Mouse (Mus musculus): ENCODE results near the gene Tktl1.
"Not testable (repeated sequence)": the region's sequence is repeated elsewhere in the genome, so short reads cannot be mapped to it uniquely, and the experiment has no call there.

The Tktl1 gene

DNA sequence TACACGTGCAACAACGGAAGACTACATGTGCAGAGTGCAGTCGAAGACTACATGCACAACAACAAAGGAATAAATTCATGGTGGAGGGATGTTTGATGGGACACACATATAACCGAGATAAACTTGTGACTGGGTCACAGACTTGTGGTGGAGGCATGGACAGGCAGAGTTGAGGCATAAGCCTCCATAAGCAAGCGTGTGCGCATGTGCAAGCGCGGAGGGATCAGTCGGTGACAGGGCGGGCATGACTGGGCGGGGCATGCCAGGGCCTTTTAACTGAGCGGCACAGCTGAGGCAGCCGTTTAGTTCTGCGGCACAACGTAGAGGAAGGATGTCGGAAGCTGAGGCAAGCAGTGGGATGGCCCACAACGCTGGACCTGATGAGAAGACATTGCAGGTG lies at the start of gene Tktl1:
Gene Tktl1 (plus strand): TSS at position 301 of the 400 bp plus-strand sequence.
- in situ Hi-C loops (cut with MboI, MseI), result no loop called here

DNA sequence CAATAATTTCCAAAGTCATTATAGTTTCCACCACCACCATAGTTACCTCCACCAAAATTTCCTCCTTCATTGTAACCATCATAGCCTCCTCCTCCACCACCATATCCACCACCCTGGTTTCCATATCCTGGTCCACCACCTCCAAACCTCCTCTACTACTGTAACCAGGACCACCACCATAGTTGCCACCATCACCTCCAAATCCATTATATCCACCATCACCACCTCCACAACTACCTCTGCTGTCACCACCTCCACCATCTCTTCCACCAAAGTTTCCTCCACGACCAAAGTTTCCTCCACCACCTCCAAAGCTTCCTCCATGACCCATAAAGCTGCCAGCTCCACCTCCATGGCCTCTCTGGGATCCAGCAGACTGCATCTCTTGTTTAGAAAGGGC lies 41.8 kb upstream of the Tktl1 start, which contains the start of gene Mecp2:
Gene Mecp2 (minus strand): TSS at position 101 of the 400 bp plus-strand sequence.
- in situ Hi-C loops (cut with MboI, MseI), result not testable (repeated sequence)

- in situ Hi-C loops (cut with MboI, MseI), result no loop called here
Observed at GRCm38 (mm10) chrX:74167738-74168137, 9.3 kb upstream of the Tktl1 start, which contains the start of gene Tex28. TSS of gene Tex28 (minus strand) at chrX:74167838.

GRCm38 (mm10) chrX:74203556-74203955 lies 26.5 kb downstream of the Tktl1 start:
- in situ Hi-C loops (cut with MboI, MseI), result no loop called here

GRCm38 (mm10) chrX:74218496-74218895 lies 41.4 kb downstream of the Tktl1 start:
- in situ Hi-C loops (cut with MboI, MseI), result no loop called here

DNA sequence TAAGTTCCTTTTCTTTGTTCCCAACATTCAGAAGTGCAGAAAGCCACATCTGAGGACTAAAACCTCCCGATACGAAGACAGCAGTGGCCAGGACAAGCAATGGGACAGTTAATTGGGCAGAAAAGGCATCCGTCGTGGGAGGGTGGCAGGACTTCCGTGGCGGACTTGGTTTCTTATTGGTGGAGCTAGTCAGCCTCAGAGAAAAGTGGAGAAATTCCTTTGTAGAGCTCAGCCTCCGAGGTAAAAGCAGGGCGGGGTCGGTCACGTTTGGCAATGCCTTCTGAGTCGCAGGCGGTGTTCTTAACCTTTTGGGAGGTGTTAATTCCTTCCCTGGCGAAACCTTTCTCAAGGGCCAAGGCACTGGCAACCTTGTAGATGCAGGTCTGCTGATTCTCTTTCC lies 42.4 kb downstream of the Tktl1 start:
- in situ Hi-C loops (cut with MboI, MseI), result no loop called here

GRCm38 (mm10) chrX:74220099-74220498 lies 43.0 kb downstream of the Tktl1 start:
- in situ Hi-C loops (cut with MboI, MseI), result loop anchor here (5.0 kb wide), 1 partner anchor 47 kb away; no protein-coding TSS in a partner anchor

GRCm38 (mm10) chrX:74230038-74230437 lies 53.0 kb downstream of the Tktl1 start:
- in situ Hi-C loops (cut with MboI, MseI), result no loop called here

- in situ Hi-C loops (cut with MboI, MseI), result no loop called here
Observed at GRCm38 (mm10) chrX:74233196-74233595, 56.1 kb downstream of the Tktl1 start.

DNA sequence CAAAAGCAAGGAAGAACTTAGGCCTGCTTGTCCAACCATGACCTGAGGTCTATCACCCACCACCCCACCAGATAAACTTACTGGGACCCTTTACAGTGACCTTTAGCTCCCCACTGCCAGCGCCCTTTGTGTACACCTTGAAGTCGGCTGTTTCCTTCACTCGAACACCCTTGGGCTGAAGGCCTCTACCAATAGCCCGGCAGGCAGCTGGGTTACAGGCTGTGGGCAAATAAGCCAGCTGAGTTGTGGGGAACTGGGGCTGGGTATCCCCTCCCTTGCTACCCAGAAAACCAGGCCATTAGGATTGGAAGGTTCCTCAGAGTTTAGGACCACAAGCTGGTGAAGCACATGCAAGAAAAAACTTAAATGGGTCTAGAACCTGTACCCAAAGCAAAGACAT lies 63.3 kb downstream of the Tktl1 start:
- in situ Hi-C loops (cut with MboI, MseI), result no loop called here

DNA sequence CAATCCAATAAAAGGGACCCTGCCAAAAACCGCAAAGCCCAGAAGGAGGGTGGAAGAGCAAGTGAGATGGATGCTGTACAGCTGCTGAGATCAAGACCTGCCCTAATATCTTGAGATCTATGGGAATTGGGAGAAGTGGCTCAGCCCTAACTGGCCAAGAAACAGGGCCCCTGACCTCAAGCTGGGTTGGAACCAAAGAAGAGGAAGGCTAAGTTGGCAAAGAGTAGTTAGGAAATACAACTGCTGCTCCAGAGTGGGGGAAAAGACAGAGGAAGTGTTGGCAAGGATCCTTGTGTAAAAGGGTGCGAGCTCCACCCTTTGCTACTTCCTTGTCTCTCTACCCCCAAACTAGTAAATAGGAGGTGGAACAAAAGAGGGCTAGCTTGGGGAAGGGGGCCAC lies 66.3 kb downstream of the Tktl1 start:
- in situ Hi-C loops (cut with MboI, MseI), result no loop called here

- in situ Hi-C loops (cut with MboI, MseI), result no loop called here
Observed at GRCm38 (mm10) chrX:74243807-74244206, 66.7 kb downstream of the Tktl1 start.

GRCm38 (mm10) chrX:74244614-74245083 lies 67.6 kb downstream of the Tktl1 start:
- in situ Hi-C loops (cut with MboI, MseI), result loop anchor here in 1 of 2 experiments (5.0 kb wide), 1 partner anchor 168 kb away; no protein-coding TSS in a partner anchor

- in situ Hi-C loops (cut with MboI, MseI), result loop anchor here in 1 of 2 experiments (5.0 kb wide), 1 partner anchor 167 kb away; no protein-coding TSS in a partner anchor
Observed at GRCm38 (mm10) chrX:74245107-74245506, 68.0 kb downstream of the Tktl1 start.

- in situ Hi-C loops (cut with MboI, MseI), result loop anchor here in 1 of 2 experiments (5.0 kb wide), 1 partner anchor 167 kb away; no protein-coding TSS in a partner anchor
Observed at GRCm38 (mm10) chrX:74245687-74246086, 68.6 kb downstream of the Tktl1 start.

- in situ Hi-C loops (cut with MboI, MseI), result loop anchor here in 1 of 2 experiments (5.0 kb wide), 1 partner anchor 166 kb away; no protein-coding TSS in a partner anchor
Observed at GRCm38 (mm10) chrX:74246213-74246681, 69.2 kb downstream of the Tktl1 start.

DNA sequence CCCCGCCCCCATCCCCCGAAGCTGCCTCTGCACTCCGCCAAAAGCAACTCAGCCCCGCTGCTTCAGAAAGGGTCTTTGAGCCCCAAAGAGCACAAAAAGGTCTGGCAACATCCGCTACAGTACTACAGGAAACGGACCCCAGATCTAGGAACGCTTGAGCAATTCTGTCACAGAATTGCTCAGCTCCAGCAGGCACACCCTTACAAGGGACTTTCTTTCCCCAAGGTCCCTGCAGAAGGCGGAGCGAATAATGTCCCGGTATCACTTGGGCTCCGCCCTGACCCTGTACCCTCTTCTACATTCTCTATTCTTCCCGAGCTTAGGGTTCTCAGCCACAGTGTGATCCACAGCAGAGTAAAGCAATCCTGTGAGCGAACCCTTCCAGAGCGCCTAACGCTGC lies 69.6 kb downstream of the Tktl1 start:
- in situ Hi-C loops (cut with MboI, MseI), result loop anchor here in 1 of 2 experiments (5.0 kb wide), 1 partner anchor 166 kb away; no protein-coding TSS in a partner anchor

GRCm38 (mm10) chrX:74248651-74249050 lies 71.6 kb downstream of the Tktl1 start:
- in situ Hi-C loops (cut with MboI, MseI), result loop anchor here in 1 of 2 experiments (5.0 kb wide), 1 partner anchor 164 kb away; no protein-coding TSS in a partner anchor

DNA sequence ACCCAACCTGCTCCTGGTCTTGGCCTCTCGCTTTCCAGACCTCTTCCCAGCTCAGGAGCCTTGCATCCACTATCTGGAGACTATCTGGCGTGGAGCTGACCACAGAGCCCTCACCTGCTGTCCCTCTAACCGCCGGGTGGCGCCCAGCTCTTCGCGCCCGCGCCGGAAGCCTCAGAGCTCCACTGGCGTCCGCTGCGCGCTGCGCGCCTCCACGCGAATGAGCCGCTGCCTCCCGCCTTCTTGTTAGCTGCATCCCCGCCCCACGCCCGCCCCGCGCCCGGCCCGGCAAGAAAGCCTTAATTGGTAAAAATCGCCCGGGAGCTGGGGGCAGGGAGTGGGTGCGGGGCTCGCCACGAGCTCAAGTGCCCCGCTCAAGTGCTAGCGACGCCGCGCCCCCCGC lies 72.6 kb downstream of the Tktl1 start, which contains the start of gene Flna:
Gene Flna (minus strand): TSS at position 206 of the 400 bp plus-strand sequence.
- in situ Hi-C loops (cut with MboI, MseI), result loop anchor here (5.0 kb wide), 1 partner anchor 163 kb away; no protein-coding TSS in a partner anchor

DNA sequence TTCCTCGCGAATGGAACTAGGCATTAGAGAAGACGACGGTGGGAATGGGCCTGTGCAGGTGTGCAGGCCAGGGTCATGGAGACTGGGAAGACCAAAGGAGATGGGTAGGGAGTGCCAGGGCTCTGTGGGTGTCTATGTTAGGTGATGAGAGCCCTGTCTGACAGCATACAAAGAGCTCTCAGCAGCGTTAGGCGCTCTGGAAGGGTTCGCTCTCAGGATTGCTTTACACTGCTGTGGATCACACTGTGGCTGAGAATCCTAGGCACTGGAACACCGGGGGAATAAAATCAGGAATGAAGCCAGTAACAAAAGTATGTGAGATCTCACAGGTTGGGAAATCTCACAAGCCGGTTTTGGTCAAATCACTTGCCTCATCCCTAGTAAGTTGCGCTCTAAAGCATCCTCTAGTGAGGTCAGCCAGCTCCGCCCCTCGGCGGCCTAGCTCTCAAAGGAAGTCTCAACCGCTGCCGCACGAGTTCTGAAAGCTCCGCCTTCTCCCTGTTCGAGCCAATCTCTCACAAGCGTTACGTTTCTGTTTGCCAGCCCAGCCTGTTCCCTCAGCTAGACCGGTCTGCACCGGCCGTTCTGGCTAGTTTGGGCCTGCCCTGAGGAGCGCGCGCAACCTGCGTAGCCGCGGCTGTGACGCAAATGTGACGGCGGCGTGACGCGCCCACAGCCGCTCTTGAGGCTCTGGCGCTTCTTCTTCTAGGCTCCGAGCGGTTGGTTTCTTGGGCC lies 77.3 kb downstream of the Tktl1 start, which contains the start of gene Emd:
Gene Emd (plus strand): TSS at position 535 of the 735 bp plus-strand sequence.
- in situ Hi-C loops (cut with MboI, MseI), result loop anchor here in 1 of 2 experiments (5.0 kb wide), 1 partner anchor 158 kb away; no protein-coding TSS in a partner anchor

- in situ Hi-C loops (cut with MboI, MseI), result loop anchor here in 1 of 2 experiments (5.0 kb wide), 1 partner anchor 157 kb away; no protein-coding TSS in a partner anchor
Observed at GRCm38 (mm10) chrX:74254888-74255565, 78.0 kb downstream of the Tktl1 start.
